In the genomic region with DNA sequence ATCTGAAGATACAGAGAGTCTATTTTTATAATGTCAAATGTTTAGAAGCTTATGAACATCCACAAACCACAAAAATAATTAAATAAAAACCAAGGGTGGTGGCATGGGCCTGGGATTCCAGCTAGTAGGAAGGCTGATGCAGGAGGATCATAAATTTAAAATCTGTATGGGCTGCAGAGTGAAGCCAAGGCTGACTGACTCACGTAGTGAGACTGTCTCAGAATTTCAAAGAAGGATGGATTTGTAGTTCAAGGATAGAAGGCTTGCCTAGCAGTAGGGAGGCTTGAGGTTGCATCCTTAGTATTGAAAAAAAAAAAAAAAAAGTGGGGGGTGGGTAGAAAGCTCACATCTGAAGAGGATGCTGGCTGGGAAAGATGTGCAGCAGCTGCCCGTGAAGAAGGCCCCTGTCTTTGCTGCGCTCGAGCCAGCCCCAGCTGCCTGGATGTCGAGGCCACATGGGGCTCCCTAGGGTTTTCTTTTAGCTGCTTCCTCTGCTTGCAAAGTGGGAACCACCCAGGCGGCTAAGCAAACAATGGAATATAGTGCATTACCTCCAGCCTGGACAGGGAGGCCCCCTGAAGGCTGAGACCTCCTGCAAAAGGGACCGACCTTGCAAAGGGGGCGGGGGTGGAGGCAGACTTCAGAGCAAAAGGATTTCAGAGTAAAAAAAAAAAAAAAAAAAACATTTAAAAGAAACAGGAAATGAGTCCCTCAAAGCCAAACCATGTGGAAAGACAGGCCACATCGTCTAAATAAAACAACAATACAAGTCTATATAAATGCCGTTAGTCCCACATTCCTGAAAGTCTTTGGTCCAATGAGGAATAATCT, we compare ENCODE assay signal across 9 mouse cellular contexts.
DNase-seq lines count a peak whose midpoint lies in the region; ATAC-seq and TF ChIP-seq lines count a peak whose summit lies in the region.
"Had no signal": no experiment of that assay in that cellular context is flagged by ENCODE, and none has a peak within 500 bp of the region (broad histone marks: within the 10 kb centered on the region; RNA-seq: fewer than 3 reads in every experiment).

No protein-coding gene starts in this region.

- no peaks in the 10 kb centered on the region for H3K9me3 ChIP-seq in heart, embryonic 14.5 days (ENCODE audit: control insufficient read depth, low read length)

- no peaks in the 10 kb centered on the region for H3K79me2 ChIP-seq in myocyte (ENCODE audit: control insufficient read depth, insufficient read depth)

- WGBS in heart, embryonic 14.5 days = 22% methylated on average over 10 of the region's 10 CpGs

- no peak for TF ChIP-seq POLR2A in myocyte (IDR thresholded peaks at IDR 0.05; ENCODE audit: insufficient read length, low read depth)

- H3K9ac ChIP-seq in heart, embryonic 14.5 days (ENCODE audit: low read length) = no peak overlapping the region

- ATAC-seq in heart, embryonic 14.5 days (ENCODE audit: insufficient number of reproducible peaks, insufficient read depth, low FRiP score, low read depth) = peak; percentile 46; the same call in 1 of the 2 replicates
- ATAC-seq in activated CD4-positive, CD25-positive, alpha-beta regulatory T cell, adult 4 months = no peak

- no peaks in the 10 kb centered on the region for H3K36me3 ChIP-seq in heart, embryonic 14.5 days (ENCODE audit: control insufficient read depth, insufficient read depth, low read length)
- no peaks in the 10 kb centered on the region for H3K36me3 ChIP-seq in myocyte (ENCODE audit: control insufficient read depth, insufficient read depth)

- peak; percentile 24 to 65 for DNase-seq in spleen, postnatal 4 days (ENCODE audit: low spot score in 2 of 2)
- no peak for DNase-seq in spleen, adult 18-20 months
- DNase-seq in embryo, embryonic 11 days = peak; percentile 82
- peak; percentile 68 for DNase-seq in kidney, postnatal 14 days
- no peak for DNase-seq in frontal cortex, adult 2 months (ENCODE audit: extremely low spot score in 1 of 2, low spot score in 1 of 2)

- peak overlapping the region in 1 of 2 experiments; percentile 41; a peak in 2 of 4 replicates for H3K27ac ChIP-seq in heart, embryonic 14.5 days (replicated peaks in 1 of 2; ENCODE audit: control insufficient read depth in 1 of 2, insufficient read depth in 1 of 2, low read depth in 2 of 2, low read length in 2 of 2)

- H3K27me3 ChIP-seq in heart, embryonic 14.5 days (ENCODE audit: control insufficient read depth, insufficient read depth, low read length) = no peaks in the 10 kb centered on the region
- no peaks in the 10 kb centered on the region for H3K27me3 ChIP-seq in myocyte (ENCODE audit: control insufficient read depth, insufficient read depth, insufficient read length)
- H3K27me3 ChIP-seq: megakaryocyte, embryonic 14.5 days had no signal

- no peak overlapping the region for H3ac ChIP-seq in myocyte (ENCODE audit: control insufficient read depth, insufficient read length)

- H3K4me3 ChIP-seq in heart, embryonic 14.5 days (ENCODE audit: control insufficient read depth in 1 of 2, insufficient read depth in 1 of 2, low read depth in 1 of 2, low read length in 2 of 2) = no peak overlapping the region
- no peak overlapping the region for H3K4me3 ChIP-seq in myocyte
- H3K4me3 ChIP-seq: megakaryocyte, embryonic 14.5 days had no signal

- peaks cover 19 to 27% of the 10 kb centered on the region in 2 experiments for H3K4me1 ChIP-seq in heart, embryonic 14.5 days (ENCODE audit: control insufficient read depth in 2 of 2, insufficient read depth in 2 of 2, low read length in 2 of 2)

- H3K4me2 ChIP-seq in heart, embryonic 14.5 days (ENCODE audit: low read length) = no peak overlapping the region
- H3K4me2 ChIP-seq in myocyte (ENCODE audit: low read depth) = peak overlapping the region; percentile 79

TF ChIP-seq in myocyte, 11 proteins besides CTCF, POLR2A, EP300 and RAD21:
- TF ChIP-seq USF1 (IDR thresholded peaks at IDR 0.05; ENCODE audit: low read depth) = no peak
- TF ChIP-seq MYOD1 (IDR thresholded peaks at IDR 0.05; ENCODE audit: control insufficient read depth in 1 of 3, insufficient read length in 2 of 3, low read depth in 2 of 3) = peak in 1 of 3 experiments; percentile 58
- no peak for TF ChIP-seq TCF12 (IDR thresholded peaks at IDR 0.05; ENCODE audit: insufficient read depth, poor library complexity, severe bottlenecking)

Comparison
In these comparisons a context has a peak if more than half of its experiments do, and no peak if none do; other contexts are left out.
1. DNase-seq: peak in spleen, postnatal 4 days (2 of 2), embryo, embryonic 11 days (single experiment) and kidney, postnatal 14 days (single experiment); none in spleen, adult 18-20 months (0 of 2) and frontal cortex, adult 2 months (0 of 2).